Mouse (Mus musculus) CD8-positive naive resting alpha-beta T cell, adult 2 months (primary cell): Measurements from ENCODE around the gene Elavl3.

Source experiments
- DNase-seq, 2 experiments: peaks; one replicate each; pipeline ENCODE4 v3.0.0; 2022; ENCODE audit warnings: low read depth in 2 of 2, low spot score in 2 of 2

Elavl3 gene

DNA sequence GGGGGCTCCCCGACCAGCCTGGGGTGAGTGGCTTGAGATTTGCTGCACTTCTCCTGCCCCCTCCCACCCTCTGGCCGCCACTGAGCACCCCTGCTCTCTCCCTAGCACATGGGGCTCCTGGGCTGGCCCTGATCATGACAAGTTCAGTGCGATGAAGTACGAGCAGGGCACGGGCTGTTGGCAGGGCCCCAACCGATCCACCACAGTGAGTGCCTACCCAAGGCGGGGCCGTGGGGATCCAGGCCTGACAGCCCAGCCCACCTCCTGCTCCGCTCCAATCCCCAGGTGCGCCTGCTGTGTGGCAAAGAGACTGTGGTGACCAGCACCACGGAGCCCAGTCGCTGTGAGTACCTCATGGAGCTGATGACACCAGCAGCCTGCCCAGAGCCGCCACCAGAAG, 39.1 kb downstream of the Elavl3 start:
- no peak for DNase-seq

DNA sequence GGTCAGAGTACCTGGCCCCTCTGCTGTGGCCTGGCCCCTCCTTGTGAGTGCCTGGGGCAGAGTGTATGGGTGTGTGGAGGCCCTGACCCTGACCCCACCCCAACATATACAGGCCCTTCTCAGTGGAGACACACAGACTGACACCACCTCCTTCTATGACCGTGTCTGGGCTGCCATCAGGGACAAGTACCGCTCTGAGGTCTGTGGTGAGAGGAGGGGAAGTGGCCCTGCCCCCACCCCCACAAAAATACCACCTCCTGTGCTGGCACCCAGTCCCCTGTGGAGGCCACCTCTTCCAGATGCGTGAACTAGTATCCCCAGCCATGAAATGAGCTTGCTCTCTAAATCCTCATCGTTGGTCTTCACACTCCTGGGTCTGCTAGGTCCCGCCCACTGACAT, 40.8 kb downstream of the Elavl3 start:
- no peak for DNase-seq

DNA sequence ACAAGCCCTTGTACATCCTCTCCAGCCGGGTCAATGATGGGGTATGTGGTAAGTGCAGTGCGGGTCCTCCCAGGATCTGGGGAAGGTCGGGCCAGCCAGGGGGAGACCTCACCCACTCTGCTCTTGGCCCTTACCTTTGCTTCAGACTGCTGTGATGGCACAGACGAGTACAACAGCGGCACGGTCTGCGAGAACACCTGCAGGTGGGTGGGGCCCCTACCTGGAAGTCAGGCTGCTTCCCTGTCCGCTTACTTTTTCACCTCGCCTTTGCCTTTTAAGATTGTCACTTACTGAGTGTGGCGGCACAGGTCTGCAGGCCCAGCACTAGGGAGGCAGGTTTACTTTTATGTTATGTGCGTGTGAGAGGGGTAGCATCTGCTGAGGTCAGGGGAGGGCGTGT, 47.3 kb downstream of the Elavl3 start:
- no peak for DNase-seq

DNA sequence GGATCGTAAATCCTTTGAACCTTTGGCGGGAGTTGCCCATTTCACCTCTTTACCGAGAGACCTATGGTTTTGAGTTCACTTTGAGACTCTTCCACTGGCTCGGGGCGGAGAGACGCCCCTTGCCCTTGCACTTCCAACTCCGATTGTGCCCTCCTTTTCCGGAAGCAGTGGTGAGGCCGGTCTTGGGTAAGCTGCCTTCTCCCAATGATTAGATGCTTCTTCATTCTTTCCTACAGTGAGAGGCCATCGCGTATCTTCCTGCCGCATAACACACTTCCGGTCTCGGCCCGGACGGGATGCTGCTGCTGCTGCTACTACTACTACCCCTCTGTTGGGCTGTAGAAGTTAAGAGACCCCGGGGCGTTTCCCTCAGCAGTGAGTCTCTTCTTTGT, 48.7 kb downstream of the Elavl3 start:
- DNase-seq = no peak

DNA sequence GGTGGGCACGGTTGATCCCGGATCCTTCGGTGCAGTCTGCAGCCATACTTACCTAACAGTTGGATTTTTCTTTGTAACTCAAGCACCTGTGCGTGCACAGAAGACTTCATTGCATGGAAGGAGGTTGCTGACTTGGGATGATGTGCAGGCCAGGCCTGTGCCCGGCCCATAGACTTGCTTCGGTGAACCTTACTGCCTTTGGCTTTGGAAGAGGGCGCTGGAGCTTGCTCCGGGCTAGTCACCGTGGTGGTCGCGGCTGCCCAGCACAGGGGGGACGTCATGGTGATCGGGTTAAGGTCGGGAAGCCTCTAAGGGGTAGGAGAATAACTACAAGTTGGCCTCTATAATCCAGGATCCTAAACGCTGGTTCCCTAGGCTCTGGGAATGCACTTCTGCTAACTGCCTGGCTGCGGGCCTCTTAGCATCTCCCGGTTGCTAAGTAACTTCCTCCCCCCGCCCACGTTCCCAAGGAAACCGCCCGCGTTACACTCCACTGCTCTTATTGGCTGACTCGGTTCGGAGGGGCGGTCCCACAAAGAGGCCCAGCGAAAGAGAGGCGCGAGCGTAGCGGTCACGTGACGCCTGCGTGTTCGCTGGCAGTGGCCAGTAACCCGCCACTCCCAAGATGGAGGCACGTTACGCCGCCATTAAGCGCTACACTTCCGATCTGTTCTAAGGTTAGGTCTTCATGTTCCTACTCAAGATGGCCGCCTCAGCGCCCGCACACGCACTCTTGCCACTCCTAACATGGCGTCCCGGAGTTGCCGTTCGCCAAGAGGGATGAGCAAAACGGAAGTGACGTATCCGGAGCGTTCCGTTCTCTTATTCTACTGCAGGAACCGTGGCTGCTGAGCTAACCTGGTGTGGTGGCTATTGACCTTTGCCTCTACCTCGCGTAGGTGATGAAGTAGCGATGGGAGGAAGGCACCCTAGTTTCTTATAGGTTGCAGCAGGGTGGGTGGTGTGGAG, 49.3 kb downstream of the Elavl3 start, which contains the start of the genes Ccdc151 and Prkcsh:
TSS of gene Ccdc151 (minus strand) at position 441 of the 969 bp plus-strand sequence.
TSS of gene Prkcsh (plus strand) at position 613 of the 969 bp plus-strand sequence.
- peak; percentile 96 to 97 for DNase-seq

DNA sequence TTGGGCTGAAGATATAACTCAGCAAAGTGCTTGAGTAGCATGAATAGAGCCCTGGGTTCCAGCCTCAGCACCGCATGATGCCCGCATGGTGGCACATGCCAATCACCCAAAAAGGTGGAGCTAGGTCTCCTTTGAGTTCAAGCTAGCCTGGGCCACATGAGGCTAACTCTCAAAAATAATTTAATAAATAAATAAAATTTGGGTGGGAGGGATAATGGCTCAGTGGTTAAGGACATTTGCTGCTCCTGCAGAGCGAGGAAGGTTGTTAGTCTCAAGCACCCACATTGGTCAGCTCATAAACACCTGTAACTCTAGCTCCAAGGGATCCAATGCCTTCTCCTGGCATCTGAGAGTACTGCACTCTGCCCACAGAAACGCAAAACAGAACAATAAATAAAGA, 50.2 kb downstream of the Elavl3 start:
- DNase-seq = no peak

DNA sequence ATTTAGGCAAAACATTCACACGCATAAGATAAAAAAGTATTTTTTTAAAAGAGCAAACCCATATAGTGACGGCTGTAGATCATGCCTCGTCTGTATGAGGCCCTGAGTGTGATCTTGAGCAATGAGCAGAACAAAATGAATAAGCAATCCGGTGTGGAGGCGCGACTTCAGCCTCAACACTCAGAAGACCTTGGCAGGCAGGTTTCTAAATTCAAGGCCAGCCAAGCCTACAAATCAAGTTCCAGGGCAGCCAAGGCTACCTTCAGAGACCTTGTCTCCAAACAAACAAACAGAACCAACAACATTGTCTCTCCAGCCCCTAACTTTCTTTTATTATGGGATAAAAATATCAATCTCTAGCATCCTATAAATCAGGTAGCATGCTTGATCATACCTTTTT, 51.5 kb downstream of the Elavl3 start:
- no peak for DNase-seq

DNA sequence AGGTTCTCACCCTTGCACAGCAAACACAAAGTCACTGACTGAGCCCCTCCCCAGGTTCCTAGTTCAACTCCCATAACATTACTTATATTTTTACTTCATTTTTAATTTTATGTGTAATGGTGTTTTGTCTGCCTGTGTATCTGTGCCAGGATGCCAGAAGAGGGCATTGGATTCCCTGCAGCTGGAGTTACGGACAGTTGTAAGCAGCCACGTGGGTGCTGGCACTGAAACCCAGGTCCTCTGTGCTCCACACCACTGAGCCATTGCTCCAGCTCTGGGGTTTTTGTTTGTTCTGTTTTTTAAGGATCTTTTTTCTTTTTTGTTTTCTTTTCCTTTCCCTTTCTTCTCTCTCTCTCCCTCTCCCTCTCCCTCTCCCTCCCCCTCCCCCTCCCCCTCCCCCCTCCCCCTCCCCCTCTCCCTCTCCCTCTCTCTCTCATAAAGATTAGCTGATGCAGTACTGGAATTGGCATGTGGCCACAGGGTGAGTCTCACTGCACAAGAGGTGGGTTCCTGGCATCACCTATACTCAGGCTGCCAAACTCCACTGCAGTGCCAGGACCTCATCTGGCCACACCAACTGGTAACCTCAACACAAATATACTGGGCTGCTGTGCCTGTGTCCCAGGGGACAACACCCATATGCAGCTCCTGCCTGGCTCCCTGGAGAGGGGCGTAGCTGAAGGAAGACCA, 55.5 kb downstream of the Elavl3 start:
- no peak for DNase-seq

DNA sequence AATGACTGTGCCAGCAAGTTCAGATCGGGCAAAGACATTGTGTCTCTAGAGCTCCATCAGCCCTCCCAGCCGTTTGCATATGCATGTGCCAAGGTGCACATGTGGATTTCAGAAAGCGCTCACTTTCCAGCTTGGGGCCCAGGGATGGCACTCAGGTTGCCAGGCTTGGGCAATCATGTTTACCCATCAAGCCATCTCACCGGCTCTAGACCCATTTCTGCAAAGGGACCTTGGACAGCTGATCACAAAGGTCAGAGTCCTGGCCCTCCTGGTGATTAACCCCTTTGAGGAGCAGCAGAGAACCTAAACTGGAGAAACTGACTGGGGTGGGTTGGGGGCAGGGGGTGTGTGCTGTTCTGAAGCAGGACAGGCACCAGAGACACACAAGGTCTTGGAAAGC, 59.6 kb downstream of the Elavl3 start:
- no peak for DNase-seq

DNA sequence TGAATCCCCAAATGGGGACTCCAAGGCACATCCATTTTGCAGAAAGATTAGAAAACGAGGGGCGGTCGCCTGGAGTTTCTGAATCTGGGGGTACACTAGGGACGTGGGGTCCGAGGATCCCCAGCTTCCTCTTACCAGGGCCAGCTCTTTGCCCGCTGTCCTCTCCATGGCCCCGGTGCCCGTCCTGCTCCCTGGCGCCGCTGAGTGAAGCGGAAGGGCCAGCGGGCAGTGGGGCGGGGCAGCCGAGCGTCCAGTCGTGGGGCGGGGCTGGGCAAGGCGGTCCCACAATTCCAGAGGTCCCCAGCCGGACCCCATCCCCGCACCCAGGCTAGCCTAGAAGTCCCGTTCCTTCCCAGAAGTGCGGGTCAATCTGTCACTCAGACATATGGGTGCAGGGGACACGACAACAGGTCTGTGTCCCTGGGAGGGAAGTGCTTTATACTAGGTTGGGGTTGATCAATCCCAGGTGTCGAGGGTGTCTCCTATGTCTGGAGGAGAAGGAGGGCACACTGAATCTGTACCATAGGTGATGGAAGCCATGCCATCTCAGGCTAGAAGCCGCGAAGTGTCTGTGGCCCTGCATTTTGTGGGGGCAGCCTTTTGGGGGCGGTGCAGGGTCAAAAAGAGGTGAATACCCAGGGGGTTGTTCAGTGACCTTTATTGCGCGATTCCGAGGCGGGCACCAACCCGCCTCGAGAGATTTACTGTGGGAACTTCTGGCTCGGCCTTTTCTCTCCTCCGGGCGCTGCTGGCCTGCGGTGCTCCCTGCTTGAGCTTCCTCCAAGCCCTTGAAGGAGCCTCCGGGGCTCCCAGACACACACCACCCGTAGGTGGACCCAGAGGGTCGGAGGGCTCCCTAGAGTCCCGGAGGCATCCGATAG, 62.4 kb downstream of the Elavl3 start, which contains the start of gene Rgl3:
TSS of gene Rgl3 (minus strand) at position 217 of the 881 bp plus-strand sequence.
- no peak for DNase-seq

DNA sequence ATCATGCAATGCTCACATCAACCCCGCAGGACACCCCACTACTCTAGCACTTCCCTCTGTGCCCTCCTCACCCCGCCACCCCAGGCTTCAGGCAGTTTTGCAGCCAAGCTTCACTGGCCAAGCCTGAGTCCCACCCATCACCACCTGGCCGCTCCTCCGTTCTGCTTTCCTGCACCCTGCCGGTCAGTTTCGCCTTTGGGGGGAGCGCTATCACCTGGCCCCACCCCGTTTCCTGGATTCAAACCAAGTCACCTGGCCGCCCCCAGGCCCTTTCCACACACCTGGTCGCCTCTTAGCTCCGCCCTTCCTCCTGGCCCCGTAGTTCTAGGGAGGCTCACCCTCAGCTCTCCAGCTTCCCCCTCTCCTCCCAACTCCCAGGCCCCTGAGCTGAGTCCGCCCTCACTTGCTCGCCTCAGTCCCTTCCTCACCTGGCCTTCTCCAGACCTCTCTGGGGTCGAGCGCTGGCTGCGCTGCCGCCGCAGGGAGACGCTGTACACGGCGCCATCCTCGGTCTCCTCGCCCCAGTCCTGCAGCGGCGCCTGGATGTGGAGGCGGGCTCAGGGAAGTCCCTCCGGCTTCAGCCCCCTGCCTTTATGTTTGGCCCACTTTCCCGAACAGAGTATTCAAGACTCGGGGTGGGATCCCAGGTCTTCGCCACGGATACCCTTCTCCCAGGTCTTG, 63.3 kb downstream of the Elavl3 start:
- no peak for DNase-seq

DNA sequence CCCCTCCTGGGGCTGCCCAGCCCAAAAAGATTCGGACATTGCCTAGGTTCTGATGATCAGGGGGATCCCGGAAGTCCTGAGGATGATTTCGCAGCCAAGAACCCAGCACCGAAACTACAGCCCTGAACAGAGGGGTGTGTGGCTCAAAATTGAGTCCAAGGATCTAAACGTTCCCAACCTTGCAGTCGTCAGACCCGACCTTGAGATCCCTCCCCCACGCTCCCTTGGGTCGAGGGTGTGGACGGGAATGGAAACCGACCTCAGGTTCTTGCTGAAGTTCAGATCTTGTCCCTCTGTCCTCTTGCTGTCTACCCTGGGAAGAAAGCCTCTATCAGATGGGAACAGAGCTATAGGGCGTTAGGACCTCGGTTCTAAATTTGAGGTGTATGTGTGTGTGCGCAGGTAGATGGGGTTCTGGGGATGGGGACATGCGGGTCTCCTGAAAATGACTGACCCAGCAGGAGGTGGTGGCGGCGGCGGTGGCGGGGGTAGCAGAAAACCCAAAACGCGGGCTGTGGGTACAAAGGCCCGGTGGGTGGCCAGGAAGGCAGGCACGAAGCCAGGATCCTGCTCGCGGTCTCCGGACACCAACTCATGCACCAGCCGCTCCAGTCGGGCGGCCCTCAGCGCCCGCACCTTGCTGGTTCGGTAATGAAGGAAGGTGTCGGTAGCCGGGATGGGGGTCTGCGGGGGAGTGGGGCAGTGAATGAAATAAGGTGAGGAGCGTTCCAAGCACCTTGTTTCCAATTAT, 64.1 kb downstream of the Elavl3 start:
- no peak for DNase-seq

DNA sequence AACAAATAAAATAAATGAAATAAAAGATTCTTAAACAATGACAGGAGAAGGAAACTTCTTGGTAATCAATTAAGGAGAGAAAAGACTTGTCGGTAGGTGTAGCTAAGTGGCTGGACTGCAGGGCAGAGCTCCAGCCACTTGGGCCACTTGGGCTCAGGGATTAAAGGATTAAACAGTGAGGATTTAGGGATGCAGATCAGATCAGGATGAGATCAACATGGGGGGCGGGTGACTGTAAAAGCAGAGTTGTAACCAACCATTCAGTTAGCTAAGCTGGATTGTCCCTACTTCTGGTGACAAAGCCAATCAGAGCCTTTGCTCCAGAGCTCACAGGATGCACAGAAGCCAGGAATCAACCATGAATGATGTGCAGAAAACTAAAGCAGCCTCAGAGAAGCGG, 67.9 kb downstream of the Elavl3 start:
- DNase-seq = no peak

DNA sequence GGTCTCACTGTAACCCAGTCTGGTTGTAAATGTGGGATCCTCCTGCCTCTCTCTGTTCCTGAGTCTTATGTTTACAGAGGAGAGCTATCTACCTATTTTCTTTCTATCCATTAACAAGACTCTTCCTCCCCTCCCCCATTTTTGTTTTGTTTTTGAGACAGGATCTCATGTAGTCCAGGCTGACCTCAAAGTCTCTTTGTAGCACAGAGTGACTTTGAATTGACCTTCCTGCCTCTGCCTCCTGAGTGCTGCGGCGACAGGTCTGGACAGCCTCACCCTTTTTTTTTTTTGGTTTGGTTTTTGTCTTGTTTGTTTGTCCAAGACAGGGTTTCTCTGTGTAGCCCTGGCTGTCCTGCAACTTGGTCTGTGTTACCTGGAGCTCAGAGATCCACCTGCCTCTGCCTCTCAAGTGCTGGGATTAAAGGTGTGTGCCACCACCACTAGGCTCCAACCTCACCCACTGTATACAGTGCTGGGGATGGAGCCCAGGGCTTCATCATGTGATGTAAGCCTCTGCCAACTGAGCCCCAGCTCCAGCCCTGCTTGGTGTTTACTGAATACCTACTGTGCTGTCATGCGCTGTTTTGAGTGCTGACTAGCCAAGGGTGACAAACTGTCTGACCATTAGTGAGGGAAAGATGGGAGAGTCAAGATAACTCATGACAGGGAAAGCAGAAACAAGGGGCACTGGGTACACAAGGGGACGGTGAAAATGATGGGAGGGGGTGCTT, 73.3 kb downstream of the Elavl3 start:
- no peak for DNase-seq

DNA sequence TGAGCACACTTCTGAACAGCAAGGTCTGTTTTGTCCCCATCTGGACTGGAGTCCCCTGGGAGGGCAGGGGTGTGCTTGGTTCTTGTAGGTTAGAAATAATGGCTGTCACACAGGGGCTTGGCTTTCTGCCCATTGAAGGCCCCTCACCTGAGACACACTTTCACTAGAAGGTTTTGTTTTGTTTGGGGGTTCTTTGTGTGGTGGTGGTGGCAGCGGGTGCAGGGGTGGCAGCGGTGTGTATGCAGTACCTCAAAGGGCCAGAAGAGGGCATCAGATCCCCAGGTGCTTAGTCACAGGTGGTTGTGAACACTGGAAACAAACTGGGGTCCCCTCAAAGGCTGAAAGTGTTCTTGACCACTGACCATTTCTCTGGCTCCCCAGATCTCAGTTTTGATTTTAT, 73.9 kb downstream of the Elavl3 start:
- DNase-seq = peak; percentile 53 to 58

DNA sequence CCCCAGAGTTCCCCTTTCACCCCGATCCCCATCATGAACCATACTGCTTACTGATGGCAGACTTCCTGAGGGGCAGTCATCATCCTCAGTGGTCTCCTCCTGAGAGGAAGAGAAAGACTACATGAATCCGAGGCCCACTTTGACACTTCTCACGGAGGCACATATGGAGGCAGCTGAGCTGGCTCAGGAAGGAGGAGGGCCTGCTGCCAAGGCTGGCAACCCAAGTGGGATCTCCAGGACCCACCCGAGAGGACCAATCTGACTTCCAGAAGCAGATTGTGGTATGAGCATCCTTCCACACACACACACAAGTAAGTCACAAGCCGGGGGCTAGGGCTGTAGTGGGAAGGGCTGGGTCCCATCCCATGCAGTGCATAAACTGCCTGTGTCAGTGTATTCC, 74.5 kb downstream of the Elavl3 start:
- DNase-seq = no peak

DNA sequence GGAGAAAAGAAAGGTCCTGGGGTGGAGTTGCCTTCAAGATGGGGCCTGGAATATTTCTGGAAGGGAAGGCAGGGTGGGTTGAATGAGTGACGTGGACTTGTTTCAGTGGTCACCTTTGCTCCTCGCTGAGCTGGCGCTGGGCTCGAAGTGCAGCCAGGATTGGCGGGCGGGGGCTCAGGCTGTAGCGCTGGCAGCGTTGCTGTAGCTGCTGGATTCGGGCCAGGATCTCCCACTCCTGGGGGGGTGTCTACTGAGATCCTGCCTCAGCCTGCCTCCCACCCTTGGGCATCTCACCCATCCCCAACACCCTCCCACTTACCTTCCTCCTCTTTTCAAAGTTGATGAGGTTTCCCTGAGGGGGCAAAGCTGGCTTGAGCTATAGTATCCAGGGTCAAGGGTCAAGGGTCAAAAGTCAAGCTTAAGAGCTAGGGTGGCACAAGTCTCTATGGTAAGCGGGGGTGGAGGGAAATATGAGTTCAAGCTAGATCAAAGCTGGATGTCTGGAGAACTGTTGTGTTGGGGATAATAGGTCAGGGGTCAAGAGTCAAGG, 75.1 kb downstream of the Elavl3 start:
- DNase-seq = no peak

DNA sequence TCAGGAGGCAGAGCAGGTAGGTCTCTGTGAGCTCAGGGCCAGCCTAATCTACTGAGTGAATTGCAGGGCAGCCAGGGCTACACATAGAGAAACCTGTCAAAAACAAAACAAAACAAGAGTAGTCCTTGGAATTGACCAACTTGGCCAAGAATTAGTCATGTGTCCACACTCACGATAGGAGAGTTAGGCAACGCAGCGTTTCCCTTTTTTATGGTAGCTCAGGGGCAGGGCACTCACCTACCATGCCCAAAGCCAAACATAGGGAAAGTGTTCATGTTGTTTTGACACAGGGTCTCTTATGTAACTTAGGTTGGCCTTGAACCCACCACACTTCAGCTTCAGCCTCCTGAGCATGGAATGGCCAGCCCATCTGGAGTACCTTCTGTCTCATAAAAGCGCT, 82.5 kb downstream of the Elavl3 start:
- no peak for DNase-seq

DNA sequence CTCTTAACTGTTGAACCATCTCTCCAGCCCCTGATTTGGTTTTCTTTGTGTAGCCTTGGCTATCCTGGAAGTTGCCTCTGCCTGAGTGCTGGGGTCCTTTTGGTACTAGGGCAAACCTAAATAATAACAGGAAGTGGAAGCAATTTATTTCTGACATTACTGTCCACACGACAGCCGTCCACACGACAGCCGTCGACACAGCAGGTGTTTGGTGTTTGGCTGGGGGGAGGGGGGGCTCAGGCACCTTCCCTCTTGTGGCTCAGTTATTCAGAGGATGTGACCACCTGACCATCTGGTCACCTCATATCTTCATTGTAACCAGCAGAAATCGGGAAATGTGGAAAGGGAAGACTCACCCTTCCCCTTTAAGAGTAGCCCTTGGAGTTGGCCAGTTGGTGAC, 82.9 kb downstream of the Elavl3 start:
- DNase-seq = no peak
